Mouse (Mus musculus): ENCODE results near the gene Omp. TPM values are rescaled to one million over a fixed set of nuclear protein-coding genes. Genes with fewer than 3 reads are reported as not detected.
A peak's percentile ranks its signal among the peaks of the same experiment; 100 is the strongest.

Gene Omp
- polyA plus RNA-seq, 1 experiment, result 0.35 TPM

- Histone ChIP-seq H3K27me3 (ENCODE audit: control insufficient read depth, insufficient read depth, insufficient read length) (no peaks in the 10 kb centered on the region), H3K4me2 (ENCODE audit: low read depth) (peak overlapping the region; percentile 24), H3K79me2 (ENCODE audit: control insufficient read depth, insufficient read depth) (no peaks in the 10 kb centered on the region), H3ac (ENCODE audit: control insufficient read depth, insufficient read length) (no peak overlapping the region), H3K4me3 (no peak overlapping the region), H3K36me3 (ENCODE audit: control insufficient read depth, insufficient read depth) (no peaks in the 10 kb centered on the region)
- TF ChIP-seq MYOD1 (IDR thresholded peaks at IDR 0.05; ENCODE audit: control insufficient read depth in 1 of 3, insufficient read length in 2 of 3, low read depth in 2 of 3) (no peak), TCF3 (IDR thresholded peaks at IDR 0.05; ENCODE audit: insufficient read length, low read depth) (no peak), E2F4 (IDR thresholded peaks at IDR 0.05; ENCODE audit: insufficient read depth) (no peak), USF1 (IDR thresholded peaks at IDR 0.05; ENCODE audit: low read depth) (no peak), MYOG (IDR thresholded peaks at IDR 0.05; ENCODE audit: control insufficient read depth in 1 of 3, insufficient read depth in 1 of 3, insufficient read length in 2 of 3, low read depth in 2 of 3) (no peak), MAX (IDR thresholded peaks at IDR 0.05; ENCODE audit: low read depth) (no peak), TCF12 (IDR thresholded peaks at IDR 0.05; ENCODE audit: insufficient read depth, poor library complexity, severe bottlenecking) (no peak), CEBPB (IDR thresholded peaks at IDR 0.05; ENCODE audit: insufficient read depth, poor library complexity, severe bottlenecking) (no peak), REST (IDR thresholded peaks at IDR 0.05; ENCODE audit: insufficient read depth, insufficient read length) (no peak), POLR2AphosphoS2 (IDR thresholded peaks at IDR 0.05; ENCODE audit: insufficient read length, low read depth) (no peak), POLR2A (IDR thresholded peaks at IDR 0.05; ENCODE audit: insufficient read length, low read depth) (no peak), SRF (IDR thresholded peaks at IDR 0.05; ENCODE audit: control insufficient read depth, insufficient read length, low read depth) (no peak)
Measured at GRCm38 (mm10) chr7:98162239-98162638, 16.9 kb upstream of the Omp start.

- TF ChIP-seq USF1 (IDR thresholded peaks at IDR 0.05; ENCODE audit: low read depth) (no peak), CEBPB (IDR thresholded peaks at IDR 0.05; ENCODE audit: insufficient read depth, poor library complexity, severe bottlenecking) (no peak), SRF (IDR thresholded peaks at IDR 0.05; ENCODE audit: control insufficient read depth, insufficient read length, low read depth) (no peak), MAX (IDR thresholded peaks at IDR 0.05; ENCODE audit: low read depth) (no peak), E2F4 (IDR thresholded peaks at IDR 0.05; ENCODE audit: insufficient read depth) (no peak), MYOG (IDR thresholded peaks at IDR 0.05; ENCODE audit: control insufficient read depth in 1 of 3, insufficient read depth in 1 of 3, insufficient read length in 2 of 3, low read depth in 2 of 3) (no peak), REST (IDR thresholded peaks at IDR 0.05; ENCODE audit: insufficient read depth, insufficient read length) (no peak), MYOD1 (IDR thresholded peaks at IDR 0.05; ENCODE audit: control insufficient read depth in 1 of 3, insufficient read length in 2 of 3, low read depth in 2 of 3) (no peak), POLR2AphosphoS2 (IDR thresholded peaks at IDR 0.05; ENCODE audit: insufficient read length, low read depth) (no peak), TCF12 (IDR thresholded peaks at IDR 0.05; ENCODE audit: insufficient read depth, poor library complexity, severe bottlenecking) (no peak), POLR2A (IDR thresholded peaks at IDR 0.05; ENCODE audit: insufficient read length, low read depth) (no peak), TCF3 (IDR thresholded peaks at IDR 0.05; ENCODE audit: insufficient read length, low read depth) (no peak)
- H3K36me3 ChIP-seq (ENCODE audit: control insufficient read depth, insufficient read depth), result no peaks in the 10 kb centered on the region
- no peak overlapping the region for H3K4me3 ChIP-seq
- no peaks in the 10 kb centered on the region for H3K27me3 ChIP-seq (ENCODE audit: control insufficient read depth, insufficient read depth, insufficient read length)
- H3ac ChIP-seq (ENCODE audit: control insufficient read depth, insufficient read length), result no peak overlapping the region
- H3K4me2 ChIP-seq (ENCODE audit: low read depth), result peak overlapping the region; percentile 9
- H3K79me2 ChIP-seq (ENCODE audit: control insufficient read depth, insufficient read depth), result no peaks in the 10 kb centered on the region
Measured at GRCm38 (mm10) chr7:98160041-98160740, 14.9 kb upstream of the Omp start.

DNA sequence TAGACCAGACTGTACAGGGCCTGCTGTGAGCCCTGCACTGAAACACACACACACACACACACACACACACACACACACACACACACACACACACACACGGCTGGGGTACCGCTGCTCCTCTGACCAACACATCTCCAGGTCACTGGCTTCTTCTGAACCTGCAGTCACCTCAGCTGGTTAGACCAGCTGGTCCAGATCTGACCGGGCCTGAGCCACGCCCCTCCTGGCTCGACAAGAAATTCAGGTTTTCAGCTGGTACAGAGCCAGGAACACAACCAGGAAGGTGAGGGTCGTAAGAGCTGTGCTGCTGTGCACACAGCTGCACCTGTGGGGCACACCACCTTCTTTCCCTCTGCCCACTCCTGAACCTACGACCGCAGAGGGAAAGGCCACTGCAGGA lies 13.2 kb upstream of the Omp start:
- Histone ChIP-seq H3K79me2 (ENCODE audit: control insufficient read depth, insufficient read depth) (no peaks in the 10 kb centered on the region), H3K27me3 (ENCODE audit: control insufficient read depth, insufficient read depth, insufficient read length) (no peaks in the 10 kb centered on the region), H3K4me2 (ENCODE audit: low read depth) (no peak overlapping the region), H3ac (ENCODE audit: control insufficient read depth, insufficient read length) (no peak overlapping the region), H3K4me3 (no peak overlapping the region), H3K36me3 (ENCODE audit: control insufficient read depth, insufficient read depth) (no peaks in the 10 kb centered on the region)
- TF ChIP-seq MYOD1 (IDR thresholded peaks at IDR 0.05; ENCODE audit: control insufficient read depth in 1 of 3, insufficient read length in 2 of 3, low read depth in 2 of 3) (no peak), POLR2AphosphoS2 (IDR thresholded peaks at IDR 0.05; ENCODE audit: insufficient read length, low read depth) (no peak), MAX (IDR thresholded peaks at IDR 0.05; ENCODE audit: low read depth) (no peak), POLR2A (IDR thresholded peaks at IDR 0.05; ENCODE audit: insufficient read length, low read depth) (no peak), TCF12 (IDR thresholded peaks at IDR 0.05; ENCODE audit: insufficient read depth, poor library complexity, severe bottlenecking) (no peak), REST (IDR thresholded peaks at IDR 0.05; ENCODE audit: insufficient read depth, insufficient read length) (no peak), SRF (IDR thresholded peaks at IDR 0.05; ENCODE audit: control insufficient read depth, insufficient read length, low read depth) (no peak), USF1 (IDR thresholded peaks at IDR 0.05; ENCODE audit: low read depth) (no peak), TCF3 (IDR thresholded peaks at IDR 0.05; ENCODE audit: insufficient read length, low read depth) (no peak), MYOG (IDR thresholded peaks at IDR 0.05; ENCODE audit: control insufficient read depth in 1 of 3, insufficient read depth in 1 of 3, insufficient read length in 2 of 3, low read depth in 2 of 3) (no peak), E2F4 (IDR thresholded peaks at IDR 0.05; ENCODE audit: insufficient read depth) (no peak), CEBPB (IDR thresholded peaks at IDR 0.05; ENCODE audit: insufficient read depth, poor library complexity, severe bottlenecking) (no peak)

- Histone ChIP-seq H3K79me2 (ENCODE audit: control insufficient read depth, insufficient read depth) (no peaks in the 10 kb centered on the region), H3K27me3 (ENCODE audit: control insufficient read depth, insufficient read depth, insufficient read length) (no peaks in the 10 kb centered on the region), H3K36me3 (ENCODE audit: control insufficient read depth, insufficient read depth) (no peaks in the 10 kb centered on the region), H3K4me3 (no peak overlapping the region), H3ac (ENCODE audit: control insufficient read depth, insufficient read length) (no peak overlapping the region), H3K4me2 (ENCODE audit: low read depth) (no peak overlapping the region)
- TF ChIP-seq SRF (IDR thresholded peaks at IDR 0.05; ENCODE audit: control insufficient read depth, insufficient read length, low read depth) (no peak), MYOG (IDR thresholded peaks at IDR 0.05; ENCODE audit: control insufficient read depth in 1 of 3, insufficient read depth in 1 of 3, insufficient read length in 2 of 3, low read depth in 2 of 3) (no peak), REST (IDR thresholded peaks at IDR 0.05; ENCODE audit: insufficient read depth, insufficient read length) (no peak), E2F4 (IDR thresholded peaks at IDR 0.05; ENCODE audit: insufficient read depth) (no peak), MYOD1 (IDR thresholded peaks at IDR 0.05; ENCODE audit: control insufficient read depth in 1 of 3, insufficient read length in 2 of 3, low read depth in 2 of 3) (no peak), POLR2AphosphoS2 (IDR thresholded peaks at IDR 0.05; ENCODE audit: insufficient read length, low read depth) (no peak), CEBPB (IDR thresholded peaks at IDR 0.05; ENCODE audit: insufficient read depth, poor library complexity, severe bottlenecking) (no peak), TCF3 (IDR thresholded peaks at IDR 0.05; ENCODE audit: insufficient read length, low read depth) (no peak), POLR2A (IDR thresholded peaks at IDR 0.05; ENCODE audit: insufficient read length, low read depth) (no peak), MAX (IDR thresholded peaks at IDR 0.05; ENCODE audit: low read depth) (no peak), TCF12 (IDR thresholded peaks at IDR 0.05; ENCODE audit: insufficient read depth, poor library complexity, severe bottlenecking) (no peak), USF1 (IDR thresholded peaks at IDR 0.05; ENCODE audit: low read depth) (no peak)
Measured at GRCm38 (mm10) chr7:98157636-98158332, 12.5 kb upstream of the Omp start.

Measured in myocyte (in vitro differentiated cells).